Mouse (Mus musculus) ES-Bruce4 (cell line): ENCODE measurements at regions not wholly inside any gene's neighbourhood (a gene's known extent, or its start where the extent isn't known, plus 50 kb on each side); places are given as distances from the start of the nearest gene placed in this dataset.

Source experiments
- H3K27ac ChIP-seq: 2 replicates; pipeline ENCODE4 v1.5.1; 2012; ENCODE audit warnings: low read length, inconsistent platforms; ENCODE audit not compliant: insufficient read depth
- H3K27me3 ChIP-seq: 2 replicates; pipeline ENCODE4 v1.6.1; 2012; ENCODE audit warnings: mild to moderate bottlenecking, low read length, inconsistent platforms; ENCODE audit not compliant: control insufficient read depth, poor library complexity, insufficient read depth, severe bottlenecking
- H3K36me3 ChIP-seq: 2 replicates; pipeline ENCODE4 v1.6.1; 2012; ENCODE audit warnings: inconsistent platforms, mild to moderate bottlenecking, low read length, moderate library complexity; ENCODE audit not compliant: control insufficient read depth, poor library complexity, insufficient read depth, severe bottlenecking
- H3K4me1 ChIP-seq: one replicate; pipeline ENCODE4 v1.8.1; 2011; ENCODE audit warnings: low read length; ENCODE audit not compliant: control insufficient read depth, insufficient read depth
- H3K4me3 ChIP-seq: 2 replicates; pipeline ENCODE4 v1.5.1; 2011; ENCODE audit warnings: low read depth, mild to moderate bottlenecking, low read length
- H3K9ac ChIP-seq: 2 replicates; pipeline ENCODE4 v1.6.1; 2012; ENCODE audit warnings: low read depth, mild to moderate bottlenecking, inconsistent platforms; ENCODE audit not compliant: poor library complexity, severe bottlenecking
- H3K9me3 ChIP-seq: replicated peaks from 2 replicates; pipeline ENCODE4 v1.6.1; 2012; ENCODE audit warnings: mild to moderate bottlenecking, low read length, inconsistent platforms; ENCODE audit not compliant: control insufficient read depth, poor library complexity, insufficient read depth, severe bottlenecking
- CTCF ChIP-seq: IDR thresholded peaks from one replicate; pipeline ENCODE4 v1.8.1; 2011; ENCODE audit warnings: low read depth, low read length
- EP300 ChIP-seq: IDR thresholded peaks from 2 replicates; pipeline ENCODE4 v1.6.1; 2011; ENCODE audit warnings: low read depth, low read length; ENCODE audit not compliant: insufficient read depth
- POLR2A ChIP-seq: IDR thresholded peaks from one replicate; pipeline ENCODE4 v1.8.1; 2011; ENCODE audit warnings: low read length; ENCODE audit not compliant: insufficient read depth

GRCm38 (mm10) chr4:75786391-75786790 is 508.3 kb upstream of the Dmac1 start:
- Histone ChIP-seq H3K9ac (no peak overlapping the region), H3K9me3 (no peaks in the 10 kb centered on the region), H3K27me3 (no peaks in the 10 kb centered on the region), H3K4me1 (no peaks in the 10 kb centered on the region), H3K4me3 (no peak overlapping the region), H3K36me3 (no peaks in the 10 kb centered on the region), H3K27ac (no peak overlapping the region)
- no peak for TF ChIP-seq POLR2A
- TF ChIP-seq CTCF = no peak
- TF ChIP-seq EP300 = no peak

GRCm38 (mm10) chr4:75779492-75779891 is 501.4 kb upstream of the Dmac1 start:
- Histone ChIP-seq H3K27ac (no peak overlapping the region), H3K4me3 (no peak overlapping the region), H3K9ac (no peak overlapping the region), H3K4me1 (no peaks in the 10 kb centered on the region), H3K36me3 (no peaks in the 10 kb centered on the region), H3K27me3 (no peaks in the 10 kb centered on the region), H3K9me3 (no peaks in the 10 kb centered on the region)
- no peak for TF ChIP-seq POLR2A
- TF ChIP-seq CTCF = no peak
- TF ChIP-seq EP300 = no peak

GRCm38 (mm10) chr4:75764141-75764540 is 486.0 kb upstream of the Dmac1 start:
- Histone ChIP-seq H3K4me1 (no peaks in the 10 kb centered on the region), H3K9ac (no peak overlapping the region), H3K27ac (no peak overlapping the region), H3K9me3 (no peaks in the 10 kb centered on the region), H3K4me3 (no peak overlapping the region), H3K27me3 (no peaks in the 10 kb centered on the region), H3K36me3 (no peaks in the 10 kb centered on the region)
- no peak for TF ChIP-seq EP300
- no peak for TF ChIP-seq CTCF
- TF ChIP-seq POLR2A = no peak

- H3K4me1 ChIP-seq = no peaks in the 10 kb centered on the region
- no peak for TF ChIP-seq EP300
- no peaks in the 10 kb centered on the region for H3K9me3 ChIP-seq
- no peaks in the 10 kb centered on the region for H3K27me3 ChIP-seq
- no peak overlapping the region for H3K4me3 ChIP-seq
- H3K9ac ChIP-seq = no peak overlapping the region
- no peak overlapping the region for H3K27ac ChIP-seq
- H3K36me3 ChIP-seq = no peaks in the 10 kb centered on the region
Observed at GRCm38 (mm10) chr4:75744605-75745004, 466.5 kb upstream of the Dmac1 start.

GRCm38 (mm10) chr4:75741585-75741984 is 463.5 kb upstream of the Dmac1 start:
- Histone ChIP-seq H3K27ac (no peak overlapping the region), H3K4me1 (no peaks in the 10 kb centered on the region), H3K4me3 (no peak overlapping the region), H3K9me3 (no peaks in the 10 kb centered on the region), H3K36me3 (no peaks in the 10 kb centered on the region), H3K9ac (no peak overlapping the region), H3K27me3 (no peaks in the 10 kb centered on the region)
- no peak for TF ChIP-seq POLR2A
- no peak for TF ChIP-seq CTCF
- no peak for TF ChIP-seq EP300

GRCm38 (mm10) chr4:75730798-75731400 is 452.8 kb upstream of the Dmac1 start:
- Histone ChIP-seq H3K4me1 (no peaks in the 10 kb centered on the region), H3K9me3 (no peaks in the 10 kb centered on the region), H3K9ac (no peak overlapping the region), H3K27ac (no peak overlapping the region), H3K4me3 (no peak overlapping the region), H3K36me3 (no peaks in the 10 kb centered on the region), H3K27me3 (no peaks in the 10 kb centered on the region)
- TF ChIP-seq POLR2A = no peak
- TF ChIP-seq CTCF = no peak
- no peak for TF ChIP-seq EP300
